Mouse (Mus musculus): ENCODE measurements at regions not wholly inside any gene's neighbourhood (a gene's known extent, or its start where the extent isn't known, plus 50 kb on each side); places are given as distances from the start of the nearest gene placed in this dataset.
A peak's percentile ranks its signal among the peaks of the same experiment; 100 is the strongest.

- H3K27ac ChIP-seq (replicated peaks; ENCODE audit: low read depth, low read length) = no peak overlapping the region
These were observed 518.0 kb upstream of the Tmem132c start for GRCm38 (mm10) chr5:126723304-126724295.

GRCm38 (mm10) chr5:126724329-126724728 lies 517.3 kb upstream of the Tmem132c start:
- Histone ChIP-seq H3K4me3 (ENCODE audit: low read depth, low read length) (no peak overlapping the region), H3K27me3 (replicated peaks; ENCODE audit: control insufficient read depth, insufficient read depth, low read length) (no peaks in the 10 kb centered on the region; the same call in 1 of the 2 replicates), H3K4me1 (ENCODE audit: control insufficient read depth, insufficient read depth, low read length) (no peaks in the 10 kb centered on the region), H3K4me2 (ENCODE audit: low read depth, low read length) (no peak overlapping the region), H3K9ac (ENCODE audit: low read depth, low read length) (no peak overlapping the region), H3K27ac (replicated peaks; ENCODE audit: low read depth, low read length) (no peak overlapping the region), H3K36me3 (ENCODE audit: control insufficient read depth, insufficient read depth, low read length) (no peaks in the 10 kb centered on the region), H3K9me3 (ENCODE audit: control insufficient read depth, low read length) (no peaks in the 10 kb centered on the region)
- DNase-seq (ENCODE audit: low spot score) (no peak), ATAC-seq (ENCODE audit: low read depth) (no peak)
- WGBS = 54% methylated on average over 9 of the region's 9 CpGs

More at GRCm38 (mm10) chr5:126723304-126724295, 518.0 kb upstream of the Tmem132c start:
- Histone ChIP-seq H3K9ac (ENCODE audit: low read depth, low read length) (no peak overlapping the region), H3K9me3 (ENCODE audit: control insufficient read depth, low read length) (no peaks in the 10 kb centered on the region), H3K4me2 (ENCODE audit: low read depth, low read length) (no peak overlapping the region), H3K4me3 (ENCODE audit: low read depth, low read length) (no peak overlapping the region), H3K27me3 (replicated peaks; ENCODE audit: control insufficient read depth, insufficient read depth, low read length) (no peaks in the 10 kb centered on the region; the same call in 1 of the 2 replicates), H3K36me3 (ENCODE audit: control insufficient read depth, insufficient read depth, low read length) (no peaks in the 10 kb centered on the region), H3K4me1 (ENCODE audit: control insufficient read depth, insufficient read depth, low read length) (no peaks in the 10 kb centered on the region)
- peak; percentile 50; the same call in 1 of the 2 replicates for ATAC-seq (ENCODE audit: low read depth)
- 45% methylated on average over 10 of the region's 10 CpGs for WGBS
- peak; percentile 26 for DNase-seq (ENCODE audit: low spot score)

GRCm38 (mm10) chr5:126733470-126733869 lies 508.1 kb upstream of the Tmem132c start:
- DNase-seq (ENCODE audit: low spot score) (peak; percentile 75), ATAC-seq (ENCODE audit: low read depth) (peak; percentile 33; the same call in 1 of the 2 replicates)
- H3K9ac ChIP-seq (ENCODE audit: low read depth, low read length) = peak overlapping the region; percentile 51; the same call in 1 of the 2 replicates
- no peaks in the 10 kb centered on the region for H3K9me3 ChIP-seq (ENCODE audit: control insufficient read depth, low read length)
- H3K4me1 ChIP-seq (ENCODE audit: control insufficient read depth, insufficient read depth, low read length) = 0 out of 2 replicates have a peak, but pooled peaks cover 2% of the 10 kb centered on the region
- WGBS = 4% methylated on average over 8 of the region's 15 CpGs
- H3K4me2 ChIP-seq (ENCODE audit: low read depth, low read length) = peak overlapping the region; percentile 60
- H3K36me3 ChIP-seq (ENCODE audit: control insufficient read depth, insufficient read depth, low read length) = no peaks in the 10 kb centered on the region
- H3K27me3 ChIP-seq (replicated peaks; ENCODE audit: control insufficient read depth, insufficient read depth, low read length) = no peaks in the 10 kb centered on the region
- H3K27ac ChIP-seq (replicated peaks; ENCODE audit: low read depth, low read length) = no peak overlapping the region
- H3K4me3 ChIP-seq (ENCODE audit: low read depth, low read length) = peak overlapping the region; percentile 30

- DNase-seq (ENCODE audit: low spot score) (no peak), ATAC-seq (ENCODE audit: low read depth) (no peak)
- Histone ChIP-seq H3K27me3 (replicated peaks; ENCODE audit: control insufficient read depth, insufficient read depth, low read length) (no peaks in the 10 kb centered on the region), H3K4me2 (ENCODE audit: low read depth, low read length) (no peak overlapping the region), H3K4me3 (ENCODE audit: low read depth, low read length) (no peak overlapping the region), H3K9me3 (ENCODE audit: control insufficient read depth, low read length) (no peaks in the 10 kb centered on the region), H3K36me3 (ENCODE audit: control insufficient read depth, insufficient read depth, low read length) (no peaks in the 10 kb centered on the region), H3K4me1 (ENCODE audit: control insufficient read depth, insufficient read depth, low read length) (0 out of 2 replicates have a peak, but pooled peaks cover 2% of the 10 kb centered on the region), H3K9ac (ENCODE audit: low read depth, low read length) (no peak overlapping the region), H3K27ac (replicated peaks; ENCODE audit: low read depth, low read length) (no peak overlapping the region)
These were observed 505.9 kb upstream of the Tmem132c start for GRCm38 (mm10) chr5:126735733-126736132.

- no peak for DNase-seq (ENCODE audit: low spot score)
- Histone ChIP-seq H3K36me3 (ENCODE audit: control insufficient read depth, insufficient read depth, low read length) (no peaks in the 10 kb centered on the region), H3K4me3 (ENCODE audit: low read depth, low read length) (no peak overlapping the region), H3K27ac (replicated peaks; ENCODE audit: low read depth, low read length) (no peak overlapping the region), H3K9me3 (ENCODE audit: control insufficient read depth, low read length) (no peaks in the 10 kb centered on the region), H3K4me1 (ENCODE audit: control insufficient read depth, insufficient read depth, low read length) (0 out of 2 replicates have a peak, but pooled peaks cover 2% of the 10 kb centered on the region), H3K27me3 (replicated peaks; ENCODE audit: control insufficient read depth, insufficient read depth, low read length) (no peaks in the 10 kb centered on the region), H3K4me2 (ENCODE audit: low read depth, low read length) (no peak overlapping the region), H3K9ac (ENCODE audit: low read depth, low read length) (no peak overlapping the region)
- WGBS = 83% methylated on average over 4 of the region's 4 CpGs
- ATAC-seq (ENCODE audit: low read depth) = no peak
These were observed 503.9 kb upstream of the Tmem132c start for GRCm38 (mm10) chr5:126737681-126738080.

GRCm38 (mm10) chr5:126740861-126741410 lies 500.7 kb upstream of the Tmem132c start:
- no peaks in the 10 kb centered on the region for H3K27me3 ChIP-seq (replicated peaks; ENCODE audit: control insufficient read depth, insufficient read depth, low read length)
- 34% methylated on average over 10 of the region's 10 CpGs for WGBS
- no peak overlapping the region for H3K9ac ChIP-seq (ENCODE audit: low read depth, low read length)
- H3K27ac ChIP-seq (replicated peaks; ENCODE audit: low read depth, low read length) = no peak overlapping the region
- H3K4me2 ChIP-seq (ENCODE audit: low read depth, low read length) = no peak overlapping the region
- no peaks in the 10 kb centered on the region for H3K9me3 ChIP-seq (ENCODE audit: control insufficient read depth, low read length)
- no peak overlapping the region for H3K4me3 ChIP-seq (ENCODE audit: low read depth, low read length)
- no peak for ATAC-seq (ENCODE audit: low read depth)
- H3K36me3 ChIP-seq (ENCODE audit: control insufficient read depth, insufficient read depth, low read length) = no peaks in the 10 kb centered on the region
- H3K4me1 ChIP-seq (ENCODE audit: control insufficient read depth, insufficient read depth, low read length) = no peaks in the 10 kb centered on the region
- DNase-seq (ENCODE audit: low spot score) = no peak

GRCm38 (mm10) chr5:126755107-126755506 lies 486.5 kb upstream of the Tmem132c start:
- DNase-seq (ENCODE audit: low spot score) (no peak), ATAC-seq (ENCODE audit: low read depth) (no peak)
- H3K27ac ChIP-seq (replicated peaks; ENCODE audit: low read depth, low read length) = no peak overlapping the region

GRCm38 (mm10) chr5:126765037-126765707 lies 476.4 kb upstream of the Tmem132c start:
- no peak overlapping the region for H3K27ac ChIP-seq (replicated peaks; ENCODE audit: low read depth, low read length)
- no peak overlapping the region for H3K4me3 ChIP-seq (ENCODE audit: low read depth, low read length)
- H3K36me3 ChIP-seq (ENCODE audit: control insufficient read depth, insufficient read depth, low read length) = no peaks in the 10 kb centered on the region
- peak; percentile 8 for DNase-seq (ENCODE audit: low spot score)
- ATAC-seq (ENCODE audit: low read depth) = no peak
- H3K27me3 ChIP-seq (replicated peaks; ENCODE audit: control insufficient read depth, insufficient read depth, low read length) = 0 out of 2 replicates have a peak, but pooled peaks cover 6% of the 10 kb centered on the region
- WGBS = 14% methylated on average over 4 of the region's 4 CpGs
- H3K4me2 ChIP-seq (ENCODE audit: low read depth, low read length) = no peak overlapping the region
- H3K9me3 ChIP-seq (ENCODE audit: control insufficient read depth, low read length) = no peaks in the 10 kb centered on the region
- H3K4me1 ChIP-seq (ENCODE audit: control insufficient read depth, insufficient read depth, low read length) = no peaks in the 10 kb centered on the region
- H3K9ac ChIP-seq (ENCODE audit: low read depth, low read length) = no peak overlapping the region

More at GRCm38 (mm10) chr5:126755107-126755506, 486.5 kb upstream of the Tmem132c start:
- H3K4me2 ChIP-seq (ENCODE audit: low read depth, low read length) = no peak overlapping the region
- H3K36me3 ChIP-seq (ENCODE audit: control insufficient read depth, insufficient read depth, low read length) = no peaks in the 10 kb centered on the region
- no peak overlapping the region for H3K9ac ChIP-seq (ENCODE audit: low read depth, low read length)
- H3K9me3 ChIP-seq (ENCODE audit: control insufficient read depth, low read length) = no peaks in the 10 kb centered on the region
- 28% methylated on average over 1 of the region's 1 CpGs for WGBS
- no peaks in the 10 kb centered on the region for H3K4me1 ChIP-seq (ENCODE audit: control insufficient read depth, insufficient read depth, low read length)
- H3K27me3 ChIP-seq (replicated peaks; ENCODE audit: control insufficient read depth, insufficient read depth, low read length) = no peaks in the 10 kb centered on the region
- no peak overlapping the region for H3K4me3 ChIP-seq (ENCODE audit: low read depth, low read length)

Data from embryonic facial prominence, embryonic 14.5 days (tissue).